Mouse (Mus musculus): ENCODE data around the gene Vil1. TPM values are rescaled to one million over a fixed set of nuclear protein-coding genes. Genes with fewer than 3 reads are reported as not detected.

Vil1 gene
- total RNA-seq, 1 experiment = 1.2 TPM

DNA sequence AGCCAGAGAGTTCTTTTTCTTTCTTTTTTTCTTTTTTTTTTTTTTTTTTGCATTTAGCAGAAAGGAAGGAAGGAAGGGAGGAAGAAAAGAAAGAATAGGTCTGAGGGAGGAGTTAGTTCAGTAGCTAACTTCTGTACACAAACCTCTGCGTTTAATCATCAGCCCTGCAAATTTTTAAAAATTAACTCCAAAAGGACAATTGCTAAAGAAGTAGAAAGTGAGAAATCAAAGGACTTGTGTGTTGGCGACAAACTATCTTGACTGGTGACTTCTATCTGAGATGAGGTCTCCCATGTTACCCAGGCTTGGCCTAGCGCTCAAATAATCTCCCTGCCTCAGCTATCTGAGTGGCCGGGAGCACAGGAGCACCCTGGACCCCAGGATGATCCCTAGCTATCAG lies 5.0 kb upstream of the Vil1 start:
- H3K27ac ChIP-seq (ENCODE audit: insufficient read depth, low read depth, low read length, poor library complexity, severe bottlenecking) = no peak overlapping the region
- H3K36me3 ChIP-seq (ENCODE audit: control insufficient read depth, insufficient read depth, low read length, poor library complexity, severe bottlenecking) = no peaks in the 10 kb centered on the region
- in situ Hi-C loops (cut with MboI; ENCODE audit: low sequenced_read_pairs in 2 of 2, unreplicated experiment in 2 of 2) = no loop called here
- no peaks in the 10 kb centered on the region for H3K9me3 ChIP-seq (ENCODE audit: control insufficient read depth, insufficient read depth, low read depth, low read length)
- TF ChIP-seq ZNF384 (IDR thresholded peaks at IDR 0.05; ENCODE audit: low read depth, low read length) (no peak), CHD2 (IDR thresholded peaks at IDR 0.05; ENCODE audit: low read depth, low read length) (no peak), HCFC1 (IDR thresholded peaks at IDR 0.05; ENCODE audit: borderline replicate concordance, insufficient read depth, low read length) (no peak), ZC3H11A (IDR thresholded peaks at IDR 0.05; ENCODE audit: borderline replicate concordance, low read depth, low read length) (no peak), MAFK (IDR thresholded peaks at IDR 0.05; ENCODE audit: insufficient read depth, low read depth, low read length) (no peak)
- H3K4me1 ChIP-seq (ENCODE audit: control insufficient read depth in 2 of 2, insufficient read depth in 2 of 2, low read length in 2 of 2, poor library complexity in 1 of 2) = peaks cover 0 to 3% of the 10 kb centered on the region in 2 experiments; a peak in 1 of 4 replicates
- H3K4me3 ChIP-seq (ENCODE audit: insufficient read depth in 1 of 2, low read depth in 1 of 2, low read length in 2 of 2, poor library complexity in 1 of 2, severe bottlenecking in 1 of 2) = no peak overlapping the region
- DNase-seq (ENCODE audit: low read depth, low spot score) = no peak
- no peak overlapping the region for H3K9ac ChIP-seq (ENCODE audit: insufficient read depth, low read depth, low read length, poor library complexity, severe bottlenecking)

DNA sequence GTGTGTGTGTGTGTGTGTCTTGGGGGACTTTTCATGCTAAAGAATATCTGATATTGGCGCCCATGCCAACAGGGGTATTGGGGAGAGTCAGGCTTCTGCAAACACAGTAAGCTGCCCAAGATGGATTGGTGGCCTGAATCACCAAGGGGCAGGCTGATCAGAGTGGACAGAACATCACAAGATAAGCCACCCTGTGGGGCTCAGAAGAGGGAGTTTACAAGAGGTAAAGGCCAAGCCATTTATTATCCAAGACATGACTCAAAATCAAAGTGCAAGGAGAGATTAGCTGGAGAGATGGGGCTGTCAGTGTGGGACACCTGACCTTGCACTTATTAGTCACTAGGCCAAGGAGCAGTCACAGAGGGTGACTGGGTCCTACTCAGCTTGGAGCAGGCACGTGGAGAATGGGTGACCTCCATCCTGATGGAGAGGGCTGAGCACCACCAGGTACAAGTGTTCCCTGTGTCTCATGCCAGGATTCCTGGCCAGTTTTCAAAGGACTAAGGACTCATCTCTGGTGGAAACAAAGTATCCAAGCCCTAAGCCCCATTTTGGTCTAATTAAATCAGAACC lies 2.7 kb downstream of the Vil1 start:
- DNase-seq (ENCODE audit: low read depth, low spot score) = no peak
- Histone ChIP-seq H3K9me3 (ENCODE audit: control insufficient read depth, insufficient read depth, low read depth, low read length) (no peaks in the 10 kb centered on the region), H3K27ac (ENCODE audit: insufficient read depth, low read depth, low read length, poor library complexity, severe bottlenecking) (no peak overlapping the region), H3K9ac (ENCODE audit: insufficient read depth, low read depth, low read length, poor library complexity, severe bottlenecking) (no peak overlapping the region), H3K4me3 (ENCODE audit: insufficient read depth in 1 of 2, low read depth in 1 of 2, low read length in 2 of 2, poor library complexity in 1 of 2, severe bottlenecking in 1 of 2) (no peak overlapping the region), H3K36me3 (ENCODE audit: control insufficient read depth, insufficient read depth, low read length, poor library complexity, severe bottlenecking) (no peaks in the 10 kb centered on the region), H3K4me1 (ENCODE audit: control insufficient read depth in 2 of 2, insufficient read depth in 2 of 2, low read length in 2 of 2, poor library complexity in 1 of 2) (peaks cover 0 to 10% of the 10 kb centered on the region in 2 experiments; a peak in 1 of 4 replicates)
- TF ChIP-seq ZNF384 (IDR thresholded peaks at IDR 0.05; ENCODE audit: low read depth, low read length) (no peak), MAFK (IDR thresholded peaks at IDR 0.05; ENCODE audit: insufficient read depth, low read depth, low read length) (no peak), HCFC1 (IDR thresholded peaks at IDR 0.05; ENCODE audit: borderline replicate concordance, insufficient read depth, low read length) (no peak), ZC3H11A (IDR thresholded peaks at IDR 0.05; ENCODE audit: borderline replicate concordance, low read depth, low read length) (no peak), CHD2 (IDR thresholded peaks at IDR 0.05; ENCODE audit: low read depth, low read length) (no peak)
- in situ Hi-C loops (cut with MboI; ENCODE audit: low sequenced_read_pairs in 2 of 2, unreplicated experiment in 2 of 2) = no loop called here

DNA sequence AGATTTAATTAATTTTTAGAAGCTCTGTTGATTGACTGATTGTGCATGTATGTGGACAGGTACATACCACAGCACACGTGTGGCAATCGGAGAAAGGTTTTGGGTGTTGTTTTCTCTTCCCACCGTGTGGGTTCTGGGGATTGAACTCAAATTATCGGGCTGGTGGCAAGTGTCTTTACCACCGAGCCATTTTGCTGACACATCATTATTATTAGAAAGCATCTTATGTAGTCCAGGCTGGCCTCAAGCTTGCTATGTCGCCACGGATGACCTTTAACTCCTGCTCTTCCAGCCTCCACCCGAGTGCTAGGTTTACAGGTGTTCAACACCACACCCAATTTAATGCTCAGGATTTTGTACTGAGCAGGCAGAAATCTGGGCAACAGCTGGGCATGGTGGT lies 3.5 kb downstream of the Vil1 start:
- no peak overlapping the region for H3K27ac ChIP-seq (ENCODE audit: insufficient read depth, low read depth, low read length, poor library complexity, severe bottlenecking)
- H3K36me3 ChIP-seq (ENCODE audit: control insufficient read depth, insufficient read depth, low read length, poor library complexity, severe bottlenecking) = no peaks in the 10 kb centered on the region
- H3K9ac ChIP-seq (ENCODE audit: insufficient read depth, low read depth, low read length, poor library complexity, severe bottlenecking) = no peak overlapping the region
- no peak overlapping the region for H3K4me3 ChIP-seq (ENCODE audit: insufficient read depth in 1 of 2, low read depth in 1 of 2, low read length in 2 of 2, poor library complexity in 1 of 2, severe bottlenecking in 1 of 2)
- DNase-seq (ENCODE audit: low read depth, low spot score) = no peak
- TF ChIP-seq ZC3H11A (IDR thresholded peaks at IDR 0.05; ENCODE audit: borderline replicate concordance, low read depth, low read length) (no peak), MAFK (IDR thresholded peaks at IDR 0.05; ENCODE audit: insufficient read depth, low read depth, low read length) (peak; percentile 77)
- in situ Hi-C loops (cut with MboI; ENCODE audit: low sequenced_read_pairs in 2 of 2, unreplicated experiment in 2 of 2) = no loop called here
- H3K9me3 ChIP-seq (ENCODE audit: control insufficient read depth, insufficient read depth, low read depth, low read length) = no peaks in the 10 kb centered on the region
- H3K4me1 ChIP-seq (ENCODE audit: control insufficient read depth in 2 of 2, insufficient read depth in 2 of 2, low read length in 2 of 2, poor library complexity in 1 of 2) = peaks cover 0 to 10% of the 10 kb centered on the region in 2 experiments; a peak in 1 of 4 replicates

DNA sequence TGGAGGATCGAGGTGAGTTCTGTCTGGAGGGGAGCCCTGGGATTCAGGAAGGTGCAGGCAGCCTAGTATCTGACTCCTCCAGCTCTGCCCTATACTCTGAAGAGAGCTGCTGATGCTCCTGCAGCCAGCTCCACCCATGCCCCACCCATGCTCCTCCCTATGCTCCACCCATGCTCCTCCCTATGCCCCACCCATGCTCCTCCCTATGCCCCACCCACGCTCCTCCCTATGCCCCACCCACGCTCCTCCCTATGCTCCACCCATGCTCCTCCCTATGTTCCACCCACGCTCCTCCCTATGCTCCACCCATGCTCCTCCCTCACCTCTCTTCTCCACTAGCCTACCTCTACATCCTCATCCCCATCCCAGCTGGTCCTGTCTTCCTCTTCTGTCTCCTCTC lies 6.0 kb downstream of the Vil1 start:
- in situ Hi-C loops (cut with MboI; ENCODE audit: low sequenced_read_pairs in 2 of 2, unreplicated experiment in 2 of 2) = no loop called here

More for the DNA sequence above, 6.0 kb downstream of the Vil1 start:
- TF ChIP-seq ZNF384 (IDR thresholded peaks at IDR 0.05; ENCODE audit: low read depth, low read length) = no peak
- TF ChIP-seq CHD2 (IDR thresholded peaks at IDR 0.05; ENCODE audit: low read depth, low read length) = no peak
- no peak for TF ChIP-seq HCFC1 (IDR thresholded peaks at IDR 0.05; ENCODE audit: borderline replicate concordance, insufficient read depth, low read length)
- no peak for TF ChIP-seq MAFK (IDR thresholded peaks at IDR 0.05; ENCODE audit: insufficient read depth, low read depth, low read length)
- TF ChIP-seq ZC3H11A (IDR thresholded peaks at IDR 0.05; ENCODE audit: borderline replicate concordance, low read depth, low read length) = no peak
- DNase-seq (ENCODE audit: low read depth, low spot score) = peak; percentile 41
- H3K36me3 ChIP-seq (ENCODE audit: control insufficient read depth, insufficient read depth, low read length, poor library complexity, severe bottlenecking) = no peaks in the 10 kb centered on the region
- peaks cover 5 to 13% of the 10 kb centered on the region in 2 experiments; a peak in 1 of 4 replicates for H3K4me1 ChIP-seq (ENCODE audit: control insufficient read depth in 2 of 2, insufficient read depth in 2 of 2, low read length in 2 of 2, poor library complexity in 1 of 2)
- H3K9me3 ChIP-seq (ENCODE audit: control insufficient read depth, insufficient read depth, low read depth, low read length) = no peaks in the 10 kb centered on the region
- H3K4me3 ChIP-seq (ENCODE audit: insufficient read depth in 1 of 2, low read depth in 1 of 2, low read length in 2 of 2, poor library complexity in 1 of 2, severe bottlenecking in 1 of 2) = no peak overlapping the region
- no peak overlapping the region for H3K9ac ChIP-seq (ENCODE audit: insufficient read depth, low read depth, low read length, poor library complexity, severe bottlenecking)
- H3K27ac ChIP-seq (ENCODE audit: insufficient read depth, low read depth, low read length, poor library complexity, severe bottlenecking) = no peak overlapping the region

All from ES-E14 (cell line).